Mouse (Mus musculus) naive thymus-derived CD4-positive, alpha-beta T cell, adult 2 months (primary cell): ENCODE measurements around the gene Gad2.
"Not testable (repeated sequence)": the region's sequence is repeated elsewhere in the genome, so short reads cannot be mapped to it uniquely, and the experiment has no call there.

Experiments
- DNase-seq: peaks from one replicate; pipeline ENCODE4 v3.0.0-alpha.2; 2011; ENCODE audit warnings: low read depth

The Gad2 gene

DNA sequence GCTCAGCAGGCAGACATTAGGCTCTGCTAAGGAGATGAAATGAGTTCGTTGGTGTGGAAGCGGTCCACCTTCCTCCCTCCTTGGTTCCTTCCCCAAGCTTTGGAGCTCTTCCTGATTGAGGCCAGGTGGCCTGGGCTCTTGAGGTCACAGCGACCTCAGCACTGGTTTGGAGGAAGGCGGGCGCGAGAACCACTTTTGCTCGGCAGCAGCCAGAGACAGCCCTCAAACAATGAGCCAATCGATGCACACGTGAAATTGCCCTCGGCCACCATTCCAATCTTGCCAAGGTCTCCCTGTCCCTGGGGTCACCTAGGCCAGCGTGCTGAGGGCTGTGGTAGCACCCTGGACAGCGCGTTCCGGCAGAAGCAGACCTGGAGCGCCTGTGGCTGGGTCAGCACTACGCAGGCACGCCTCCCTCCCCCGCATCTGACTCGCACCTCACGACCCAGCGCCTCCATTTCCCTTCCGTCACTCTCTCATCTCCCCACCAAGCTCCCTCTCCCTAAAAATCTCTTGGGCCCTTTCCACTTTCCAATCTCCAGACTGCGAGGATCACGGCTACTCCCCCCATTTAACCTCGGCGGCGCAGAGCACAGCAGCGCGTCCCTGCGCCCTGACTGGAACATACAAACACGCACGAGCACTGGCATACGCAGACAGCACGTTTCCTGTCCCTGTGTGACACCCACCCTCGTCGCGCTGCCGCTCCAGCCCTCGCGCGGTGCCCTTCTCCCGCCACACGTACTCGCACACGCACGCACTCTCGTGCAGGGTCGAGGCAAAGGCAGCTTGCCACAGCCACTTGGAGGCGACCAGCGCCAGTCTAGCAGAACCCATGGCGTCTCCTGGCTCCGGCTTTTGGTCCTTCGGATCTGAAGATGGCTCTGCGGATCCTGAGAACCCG lies at the start of gene Gad2:
TSS of gene Gad2 (plus strand) at position 378 of the 904 bp plus-strand sequence.
- peak; percentile 21 for DNase-seq

DNA sequence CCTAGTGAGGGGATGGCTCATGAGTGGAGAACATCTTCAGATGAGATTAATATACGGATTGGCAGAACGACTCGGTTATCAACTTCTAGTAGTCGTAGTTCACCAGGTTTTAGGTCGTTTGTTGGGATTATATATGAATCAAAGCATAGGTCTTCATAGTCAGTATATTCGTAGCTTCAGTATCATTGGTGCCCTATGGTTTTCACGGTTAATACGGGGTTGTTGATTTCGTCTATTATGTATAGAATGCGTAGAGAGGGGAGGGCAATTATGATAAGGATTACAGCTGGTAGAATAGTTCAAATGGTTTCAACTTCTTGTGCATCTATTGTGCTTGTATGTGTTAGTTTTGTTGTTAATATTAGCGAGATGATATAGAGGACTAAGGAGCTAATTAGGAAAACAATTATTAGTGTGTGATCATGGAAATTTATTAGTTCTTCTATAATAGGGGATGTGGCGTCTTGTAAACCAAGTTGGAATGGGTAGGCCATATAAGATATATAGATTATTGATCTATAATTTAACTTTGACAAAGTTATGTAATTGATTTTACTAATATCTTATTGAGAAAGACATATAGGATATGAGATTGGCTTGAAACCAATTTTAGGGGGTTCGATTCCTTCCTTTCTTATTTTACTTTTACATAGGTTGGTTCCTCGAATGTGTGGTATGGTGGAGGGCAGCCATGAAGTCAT lies 34.4 kb upstream of the Gad2 start:
- not testable (repeated sequence) for DNase-seq

DNA sequence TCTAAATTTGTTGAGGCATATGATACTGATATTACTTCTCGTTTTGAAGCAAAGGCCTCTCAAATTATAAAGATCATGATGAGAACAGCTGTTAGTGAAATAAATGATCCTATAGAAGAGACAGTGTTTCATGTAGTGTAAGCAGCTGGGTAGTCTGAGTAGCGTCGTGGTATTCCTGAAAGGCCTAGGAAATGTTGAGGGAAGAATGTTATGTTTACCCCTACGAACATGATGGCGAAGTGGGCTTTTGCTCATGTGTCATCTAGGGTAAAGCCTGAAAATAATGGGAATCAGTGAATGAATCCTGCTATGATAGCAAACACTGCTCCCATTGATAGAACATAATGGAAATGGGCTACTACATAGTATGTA lies 33.8 kb upstream of the Gad2 start:
- not testable (repeated sequence) for DNase-seq

DNA sequence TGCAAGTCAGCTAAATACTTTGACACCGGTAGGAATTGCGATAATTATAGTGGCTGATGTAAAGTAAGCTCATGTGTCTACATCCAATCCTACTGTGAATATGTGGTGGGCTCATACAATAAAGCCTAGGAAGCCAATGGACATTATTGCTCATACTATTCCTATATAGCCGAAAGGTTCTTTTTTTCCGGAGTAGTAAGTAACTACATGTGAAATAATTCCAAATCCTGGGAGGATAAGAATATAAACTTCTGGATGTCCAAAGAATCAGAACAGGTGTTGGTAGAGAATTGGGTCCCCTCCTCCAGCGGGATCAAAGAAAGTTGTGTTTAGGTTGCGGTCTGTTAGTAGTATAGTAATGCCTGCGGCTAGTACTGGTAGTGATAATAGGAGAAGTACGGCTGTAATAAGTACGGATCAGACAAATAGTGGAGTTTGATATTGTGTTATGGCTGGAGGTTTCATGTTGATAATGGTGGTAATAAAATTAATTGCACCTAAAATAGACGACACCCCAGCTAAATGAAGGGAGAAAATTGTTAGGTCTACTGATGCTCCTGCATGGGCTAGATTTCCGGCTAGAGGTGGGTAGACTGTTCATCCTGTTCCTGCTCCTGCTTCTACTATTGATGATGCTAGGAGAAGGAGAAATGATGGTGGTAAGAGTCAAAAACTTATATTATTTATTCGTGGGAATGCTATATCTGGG lies 33.2 kb upstream of the Gad2 start:
- DNase-seq: not testable (repeated sequence)

DNA sequence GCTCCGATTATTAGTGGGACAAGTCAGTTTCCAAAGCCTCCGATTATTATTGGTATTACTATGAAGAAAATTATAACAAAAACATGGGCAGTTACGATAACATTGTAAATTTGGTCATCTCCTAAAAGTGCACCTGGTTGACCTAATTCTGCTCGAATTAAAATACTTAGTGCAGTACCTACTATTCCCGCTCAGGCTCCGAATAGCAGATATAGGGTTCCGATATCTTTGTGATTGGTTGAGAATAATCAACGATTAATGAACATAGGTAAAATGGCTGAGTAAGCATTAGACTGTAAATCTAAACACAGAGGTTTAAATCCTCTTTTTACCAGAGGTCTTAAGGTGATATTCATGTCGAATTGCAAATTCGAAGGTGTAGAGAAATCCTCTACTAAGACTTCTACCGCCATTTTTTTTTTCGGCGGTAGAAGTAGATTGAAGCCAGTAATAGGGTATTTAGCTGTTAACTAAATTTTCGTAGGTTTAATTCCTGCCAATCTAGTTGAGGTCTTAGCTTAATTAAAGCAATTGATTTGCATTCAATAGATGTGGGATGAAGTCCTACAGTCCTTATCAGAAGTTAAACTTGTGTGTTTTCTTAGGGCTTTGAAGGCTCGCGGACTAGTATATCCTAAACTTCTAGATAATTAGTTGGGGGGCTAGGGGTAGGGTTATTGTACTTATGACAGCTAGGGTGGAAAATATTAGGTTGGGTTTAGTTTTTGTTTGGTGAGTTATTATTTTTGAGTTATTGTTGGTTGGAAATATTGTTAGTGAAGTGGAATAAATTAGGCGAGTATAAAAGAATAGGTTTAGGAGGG lies 32.4 kb upstream of the Gad2 start:
- not testable (repeated sequence) for DNase-seq

DNA sequence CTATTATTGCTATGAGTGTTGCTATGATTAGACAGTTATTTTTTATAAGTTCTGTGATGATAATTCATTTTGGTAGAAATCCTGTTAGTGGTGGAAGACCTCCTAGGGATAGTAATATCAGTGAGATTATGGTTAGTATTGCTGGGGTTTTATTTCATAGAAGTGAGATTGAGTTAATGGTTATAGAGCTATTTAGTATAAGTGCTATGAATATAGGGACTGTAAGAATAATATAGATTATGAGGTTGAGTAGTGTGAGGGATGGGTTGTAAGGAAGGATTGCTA lies 31.9 kb upstream of the Gad2 start:
- no peak for DNase-seq

DNA sequence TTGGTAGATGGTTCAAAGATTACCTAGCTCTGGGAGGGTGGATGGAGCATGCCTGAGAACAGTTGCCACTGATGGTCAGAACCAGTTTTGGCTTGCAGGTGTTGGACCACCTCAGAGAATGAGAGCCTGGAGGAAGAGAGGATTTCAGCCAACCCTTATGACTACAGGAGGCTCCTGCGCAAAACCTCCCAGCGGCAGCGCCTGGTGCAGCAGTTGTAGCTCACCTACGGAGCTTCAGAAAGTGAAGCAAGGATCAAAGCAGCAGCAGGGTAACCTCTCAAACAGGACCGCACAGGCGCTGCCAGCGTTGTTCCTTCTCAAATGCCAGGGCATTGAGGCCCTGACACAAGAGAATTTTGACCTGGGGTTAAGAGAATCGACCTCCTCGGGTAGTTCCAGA lies 4.1 kb upstream of the Gad2 start:
- no peak for DNase-seq

DNA sequence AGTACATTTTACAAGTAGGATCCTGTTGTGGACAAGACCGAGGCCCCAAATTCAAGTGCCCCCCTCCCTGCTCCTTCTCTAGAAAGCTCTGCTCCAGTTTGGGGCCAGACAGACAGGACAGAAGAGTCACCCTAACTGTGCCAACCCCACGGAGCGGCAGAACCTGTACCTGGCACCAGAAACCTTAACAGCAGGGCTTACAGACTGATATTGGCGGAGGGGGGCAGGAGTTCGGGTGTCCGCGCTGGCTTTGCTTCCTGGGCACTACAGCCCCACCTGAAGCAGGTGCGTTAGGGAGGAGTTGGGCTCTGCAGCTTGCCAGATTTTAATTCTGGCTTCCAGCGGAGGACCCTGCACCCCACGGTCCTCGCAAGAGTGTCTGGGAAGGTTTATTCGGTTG lies 2.6 kb upstream of the Gad2 start:
- no peak for DNase-seq

DNA sequence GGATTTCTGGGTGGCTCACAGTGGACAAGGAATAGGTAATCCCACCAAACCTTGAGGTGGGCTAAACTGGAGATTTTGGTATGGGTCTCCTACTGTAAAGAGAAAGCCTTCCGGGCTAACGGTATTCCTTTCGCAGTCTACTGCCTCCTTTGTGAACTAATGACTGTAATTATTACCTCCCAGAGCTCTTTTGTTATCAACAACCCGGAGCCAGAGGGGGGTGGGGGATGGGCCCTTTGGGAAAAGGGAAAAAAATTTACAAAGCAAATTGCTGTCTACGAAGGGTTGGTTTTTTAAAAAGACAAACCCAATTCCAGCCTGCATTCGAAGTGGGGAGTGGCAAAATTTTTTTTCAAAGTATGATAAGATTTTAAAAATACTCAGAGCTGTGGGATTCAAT lies 2.0 kb upstream of the Gad2 start:
- no peak for DNase-seq

DNA sequence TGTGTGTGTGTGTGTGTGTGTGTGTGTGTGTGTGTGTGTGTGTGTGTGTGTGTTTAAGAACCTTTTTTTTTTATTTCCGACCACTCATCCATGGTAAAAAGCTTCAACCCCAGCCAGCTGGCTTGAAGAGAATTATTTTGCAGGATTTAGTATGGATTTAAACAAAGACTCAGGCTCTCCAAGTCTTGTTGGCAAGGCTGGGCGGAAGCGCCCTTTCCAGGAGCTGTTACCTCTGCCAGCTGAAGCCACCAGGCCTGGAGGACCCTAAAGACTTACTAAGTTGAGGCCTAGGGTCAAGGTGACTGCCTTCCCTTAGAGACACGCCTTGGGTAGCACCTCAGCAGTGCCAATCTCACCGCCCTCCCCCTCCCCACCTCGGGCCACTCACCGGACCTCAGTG lies 1.5 kb upstream of the Gad2 start:
- no peak for DNase-seq

DNA sequence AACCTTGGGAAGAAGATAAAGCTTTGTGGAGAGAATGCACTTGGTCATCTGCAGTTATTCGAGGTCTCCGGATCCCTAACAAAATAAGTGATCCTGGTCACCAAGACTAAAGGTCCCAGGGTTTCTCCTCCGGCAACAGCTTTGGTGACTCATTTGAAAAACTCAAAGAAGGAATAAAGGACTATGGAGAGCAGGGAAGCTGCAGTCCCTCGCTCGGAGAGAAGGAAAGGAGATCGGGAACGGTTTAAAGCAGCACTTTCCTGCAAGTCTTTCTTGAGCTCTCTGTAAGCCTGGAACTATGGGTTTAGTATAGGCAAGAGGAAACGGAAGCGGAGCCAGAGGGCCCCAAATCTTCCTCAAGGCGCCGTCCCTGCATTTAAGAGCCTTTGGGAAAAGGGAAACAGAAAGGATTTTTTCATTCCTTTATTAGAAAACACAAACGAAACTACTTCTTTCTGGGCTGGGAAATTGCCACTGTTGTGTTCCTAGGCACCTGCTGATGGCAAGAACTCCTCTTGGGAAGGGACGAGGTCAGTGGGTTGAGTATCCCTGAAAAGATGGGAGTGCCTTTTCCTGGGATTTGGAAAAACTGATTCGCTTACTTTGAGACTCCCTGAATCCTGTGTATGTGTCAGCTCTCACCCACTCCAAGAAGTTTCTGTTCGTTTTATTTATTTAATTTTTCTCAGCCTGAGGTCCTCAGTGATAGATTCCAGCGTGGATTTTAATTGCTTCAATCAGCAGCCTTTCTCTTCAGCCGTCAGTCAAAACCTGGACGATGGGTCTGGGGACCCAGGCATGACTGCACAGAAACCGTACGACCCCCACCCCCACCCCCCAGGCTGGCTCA lies 802 bp upstream of the Gad2 start:
- DNase-seq: no peak

DNA sequence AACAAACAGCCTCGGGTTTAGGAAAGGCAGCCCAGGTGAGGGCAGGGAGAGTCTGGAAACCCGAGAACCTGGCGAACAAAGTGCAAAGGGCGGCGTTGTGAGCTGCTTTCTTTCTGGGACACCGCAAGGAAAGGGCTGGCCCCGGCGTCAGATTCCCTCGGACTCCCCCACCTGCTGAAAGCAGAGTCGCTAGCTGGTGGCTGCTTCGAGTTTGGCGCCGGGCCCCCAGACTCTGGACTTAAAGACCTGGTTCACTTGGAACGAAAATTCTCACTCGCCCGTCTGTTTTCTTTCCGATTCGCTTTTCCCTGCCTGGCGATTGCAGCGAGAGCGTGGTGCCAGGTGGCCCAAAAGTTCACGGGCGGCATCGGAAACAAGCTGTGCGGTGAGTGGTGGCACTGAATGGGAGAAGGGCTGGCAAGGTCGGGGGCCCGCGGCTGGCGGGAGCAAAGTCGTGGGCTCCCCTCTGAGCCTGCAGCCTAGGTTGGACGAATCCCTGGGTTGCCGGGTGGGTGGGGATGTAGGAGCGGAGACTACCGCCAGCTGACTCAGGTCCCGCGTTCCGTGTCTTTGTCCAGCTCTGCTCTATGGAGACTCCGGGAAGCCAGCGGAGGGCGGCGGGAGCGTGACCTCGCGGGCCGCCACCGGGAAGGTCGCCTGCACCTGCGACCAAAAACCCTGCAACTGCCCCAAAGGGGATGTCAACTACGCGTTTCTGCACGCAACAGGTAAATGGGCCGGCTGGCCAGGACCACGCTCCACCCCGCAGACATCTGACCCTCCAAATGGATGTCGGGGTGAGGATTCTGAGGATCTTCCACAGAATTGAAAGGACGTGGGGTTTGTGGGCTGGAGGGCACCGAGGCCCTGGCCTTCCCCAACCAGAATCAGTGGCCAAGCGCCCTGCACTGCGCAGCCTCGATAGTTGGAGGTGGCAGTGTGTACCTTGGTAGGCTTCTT lies 1.4 kb downstream of the Gad2 start:
- no peak for DNase-seq

DNA sequence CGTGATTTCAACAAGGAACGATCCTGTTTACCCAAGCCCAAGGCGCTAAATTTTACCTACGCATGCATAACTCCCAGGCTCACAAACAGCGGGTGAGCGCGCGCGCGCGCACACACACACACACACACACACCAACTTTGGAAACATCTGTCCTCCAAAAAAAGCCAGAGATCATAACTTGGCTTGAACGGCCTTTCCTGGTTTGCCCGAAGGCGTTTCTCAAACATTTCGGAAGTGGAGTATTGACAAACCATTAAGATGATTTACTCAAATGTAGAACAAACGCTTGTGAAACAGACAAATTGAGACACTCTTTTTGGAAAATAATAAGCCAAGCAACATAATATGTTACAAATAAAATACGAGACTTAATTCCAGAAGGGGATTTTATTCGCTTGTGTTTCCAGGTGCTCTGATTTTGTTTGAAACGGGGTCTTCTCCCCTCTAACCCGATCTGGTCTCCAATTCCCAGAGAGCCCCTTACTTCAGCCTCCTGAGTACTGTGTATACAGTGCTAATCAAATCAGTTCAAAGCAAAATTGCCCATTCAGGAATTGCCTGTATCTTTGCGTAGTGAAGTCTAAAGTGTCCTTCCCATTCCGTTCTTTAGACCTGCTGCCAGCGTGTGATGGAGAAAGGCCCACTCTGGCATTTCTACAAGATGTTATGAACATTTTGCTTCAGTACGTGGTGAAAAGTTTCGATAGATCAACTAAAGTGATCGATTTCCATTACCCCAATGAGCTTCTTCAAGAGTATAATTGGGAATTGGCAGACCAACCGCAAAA lies 2.4 kb downstream of the Gad2 start:
- DNase-seq: no peak

DNA sequence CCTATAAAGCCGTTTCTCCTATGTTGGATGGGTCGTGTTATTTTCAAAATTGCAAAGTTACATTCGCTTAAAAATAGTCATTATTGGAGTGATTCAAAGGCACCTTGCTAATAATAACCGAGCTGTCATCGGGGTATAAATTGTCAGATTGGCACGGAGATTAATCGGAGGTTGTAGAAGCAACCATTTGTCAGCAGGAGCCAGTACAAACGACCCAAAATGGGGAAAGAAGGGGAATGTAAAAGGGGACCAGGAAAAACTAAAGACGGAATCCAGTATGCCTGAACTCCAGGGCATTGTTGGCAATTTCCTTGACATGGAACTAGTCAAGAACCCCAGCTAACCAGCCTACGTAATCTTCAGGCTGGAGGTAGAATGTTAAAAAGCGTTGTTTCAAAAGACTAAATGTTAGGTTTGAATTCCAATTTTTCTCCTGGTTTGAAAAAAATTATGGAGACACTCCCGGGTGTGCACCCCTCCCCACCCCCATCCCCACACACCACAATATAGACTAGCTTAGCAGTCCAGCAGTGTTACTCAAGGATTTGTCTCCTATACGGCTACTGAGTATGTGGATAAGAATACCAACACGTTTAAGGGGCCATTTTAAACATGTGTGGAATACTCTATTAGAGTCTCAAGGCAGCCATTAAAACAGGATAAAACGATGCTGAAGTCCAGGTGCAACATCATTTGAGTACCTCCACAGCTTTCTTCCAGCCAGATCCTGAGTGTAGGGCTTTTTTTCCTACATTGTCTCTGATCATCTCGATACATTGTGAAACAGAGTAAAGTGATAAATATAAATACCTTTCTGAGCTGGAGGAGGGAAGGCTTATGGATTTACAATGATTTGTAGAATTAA lies 3.3 kb downstream of the Gad2 start:
- no peak for DNase-seq

DNA sequence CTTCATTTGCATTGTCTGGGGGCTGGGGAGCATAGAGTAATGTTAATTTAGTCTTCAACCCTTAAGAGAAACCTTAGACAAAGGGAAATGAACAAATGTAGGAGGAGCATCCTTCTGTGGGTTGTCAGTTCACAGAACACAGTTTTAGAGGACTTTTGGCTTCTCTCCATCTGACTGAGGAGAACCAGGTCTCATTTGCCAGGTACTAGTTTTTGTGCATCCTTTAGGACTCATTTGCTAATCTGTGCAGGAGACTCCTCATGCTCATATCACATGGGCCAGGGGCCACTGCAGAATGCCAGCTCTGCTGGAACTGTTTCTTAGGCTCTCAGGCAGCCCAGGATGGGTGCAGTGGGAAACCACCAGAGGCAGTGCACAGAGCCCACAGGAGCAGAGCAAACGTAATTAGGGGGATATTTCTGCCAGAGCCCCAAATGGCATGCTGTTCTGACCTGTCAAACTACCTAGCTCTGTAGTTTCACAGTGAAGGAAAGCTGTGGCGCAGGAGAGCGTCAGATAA lies 5.2 kb downstream of the Gad2 start:
- DNase-seq: no peak

DNA sequence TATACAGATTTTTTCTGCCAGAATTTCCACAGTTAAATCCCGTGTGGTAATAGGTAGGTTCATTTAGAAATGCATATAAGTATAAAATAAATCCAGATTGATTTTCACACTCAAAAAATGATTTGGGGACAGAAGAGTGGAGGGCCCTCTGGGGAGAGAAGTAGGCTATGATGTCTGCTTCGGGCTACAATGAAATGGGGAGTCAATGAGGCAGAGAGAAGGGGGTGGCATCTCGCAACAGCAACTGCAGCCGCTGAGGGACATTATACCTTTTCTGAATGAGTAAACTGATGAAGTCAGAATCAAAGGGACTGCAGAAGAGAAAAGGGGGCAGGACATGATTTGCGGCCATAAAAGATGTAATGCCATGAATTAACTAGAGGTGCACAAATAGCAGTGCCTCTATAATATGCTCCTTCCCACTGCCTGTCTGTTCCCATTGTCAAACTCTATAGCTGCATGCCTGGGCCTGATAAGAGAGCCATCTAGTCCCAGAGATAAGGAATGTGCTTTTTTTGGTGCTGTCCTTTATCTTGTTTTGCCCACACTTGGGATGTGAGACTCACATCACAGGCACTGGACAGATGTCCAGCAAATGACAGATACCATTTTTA lies 5.9 kb downstream of the Gad2 start:
- no peak for DNase-seq

DNA sequence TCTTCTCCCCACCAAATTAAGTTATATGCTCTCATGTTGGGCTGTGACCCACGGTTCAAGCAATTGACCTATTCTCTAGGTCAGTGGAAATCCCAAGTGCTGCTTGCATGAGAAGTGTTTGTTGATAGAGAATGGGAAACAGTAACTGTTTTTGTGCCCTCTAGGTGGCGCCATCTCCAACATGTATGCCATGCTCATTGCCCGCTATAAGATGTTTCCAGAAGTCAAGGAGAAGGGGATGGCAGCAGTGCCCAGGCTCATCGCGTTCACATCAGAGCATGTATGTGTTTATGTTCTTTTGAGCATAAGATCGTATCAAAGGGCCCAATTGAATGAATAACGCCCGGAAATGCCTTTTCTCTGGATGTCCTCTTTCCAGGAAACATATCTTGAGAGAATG lies 12.8 kb downstream of the Gad2 start:
- DNase-seq: peak; percentile 61

DNA sequence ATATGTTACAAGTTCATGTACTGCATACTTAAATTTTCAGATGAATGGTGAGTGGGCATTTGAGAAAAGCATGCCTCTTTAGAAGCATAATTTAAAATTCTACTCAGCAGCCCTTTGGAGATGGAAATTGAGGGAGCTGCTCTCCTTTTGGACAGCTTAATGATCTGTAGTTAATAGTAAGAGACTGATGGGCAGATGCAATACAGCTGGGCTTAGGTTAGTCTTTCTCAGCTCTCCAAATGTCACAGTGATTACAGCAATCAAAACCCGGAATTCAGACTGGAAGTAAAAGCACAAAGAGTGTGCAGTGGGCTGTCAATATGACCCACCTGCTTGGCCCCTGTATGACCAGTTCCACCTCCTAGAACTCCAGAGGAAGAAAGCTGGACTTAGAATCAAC lies 24.1 kb downstream of the Gad2 start:
- no peak for DNase-seq
